Mouse (Mus musculus) MEL (cell line): Measurements from ENCODE around the gene 2300002M23Rik.

ENCODE experiments used
- BHLHE40 ChIP-seq: IDR thresholded peaks from 2 replicates; pipeline ENCODE4 v1.6.1; 2012; ENCODE audit warnings: low read depth, mild to moderate bottlenecking, inconsistent platforms, low read length, improper control_type of control experiment, borderline replicate concordance
- CHD2 ChIP-seq: IDR thresholded peaks from 2 replicates; pipeline ENCODE4 v1.6.1; 2011; ENCODE audit warnings: low read length, improper control_type of control experiment
- CTCF ChIP-seq, 3 experiments: IDR thresholded peaks in 2 of 3; conservative IDR thresholded peaks in 1 of 3; 2 replicates each; pipeline ENCODE4 v1.5.1; 2011 to 2012; ENCODE audit warnings: low read length in 3 of 3, low read depth in 2 of 3, mild to moderate bottlenecking in 2 of 3, improper control_type of control experiment in 1 of 3, inconsistent platforms in 1 of 3, mixed read lengths in 1 of 3, moderate library complexity in 1 of 3; ENCODE audit not compliant: control insufficient read depth in 1 of 3, insufficient read depth in 1 of 3, poor library complexity in 1 of 3, severe bottlenecking in 1 of 3
- GATA1 ChIP-seq: IDR thresholded peaks from 2 replicates; pipeline ENCODE4 v1.6.1; 2011; ENCODE audit warnings: low read depth, low read length, improper control_type of control experiment
- MAFK ChIP-seq: IDR thresholded peaks from 2 replicates; pipeline ENCODE4 v1.6.1; 2011; ENCODE audit warnings: low read depth, mild to moderate bottlenecking, low read length, improper control_type of control experiment, borderline replicate concordance
- RAD21 ChIP-seq: IDR thresholded peaks from 2 replicates; pipeline ENCODE4 v1.6.1; 2011; ENCODE audit warnings: mild to moderate bottlenecking, low read depth, low read length, improper control_type of control experiment
- RCOR1 ChIP-seq: IDR thresholded peaks from 2 replicates; pipeline ENCODE4 v1.6.1; 2012; ENCODE audit warnings: low read depth, mild to moderate bottlenecking, inconsistent platforms, low read length, improper control_type of control experiment
- SIN3A ChIP-seq: IDR thresholded peaks from 2 replicates; pipeline ENCODE4 v1.6.1; 2012; ENCODE audit warnings: low read length, improper control_type of control experiment, inconsistent platforms
- TCF12 ChIP-seq: IDR thresholded peaks from 2 replicates; pipeline ENCODE4 v1.6.1; 2014; ENCODE audit warnings: low read depth, mild to moderate bottlenecking, inconsistent platforms, low read length, improper control_type of control experiment, moderate library complexity

DNA sequence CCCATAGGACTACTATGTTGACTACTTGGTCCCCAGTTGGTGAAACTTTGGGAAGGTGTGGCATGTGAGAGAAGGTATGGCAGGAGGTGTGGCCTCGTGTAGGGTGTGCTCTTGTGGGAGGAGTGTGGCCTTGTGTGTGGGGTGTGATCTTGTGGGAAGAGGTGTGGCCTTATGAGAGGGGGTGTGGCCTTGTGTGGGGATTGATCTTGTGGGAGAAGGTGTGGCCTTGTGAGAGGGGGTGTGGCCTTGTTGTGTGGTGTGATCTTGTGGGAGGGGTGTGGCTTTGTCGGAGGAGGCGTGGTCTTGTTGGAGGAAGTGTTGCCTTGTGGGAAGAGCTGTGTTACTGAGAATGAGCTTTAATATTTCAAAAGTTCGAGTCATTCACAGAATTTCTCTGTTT is 49.9 kb downstream of the 2300002M23Rik start:
- no peak for TF ChIP-seq CTCF (IDR thresholded peaks at IDR 0.05 in 2 of 3, conservative IDR thresholded peaks at IDR 0.05 in 1 of 3; ENCODE audit: control insufficient read depth in 1 of 3, insufficient read depth in 1 of 3, low read depth in 2 of 3, low read length in 3 of 3, poor library complexity in 1 of 3, severe bottlenecking in 1 of 3)
- TF ChIP-seq RCOR1: no peak
- TF ChIP-seq RAD21: no peak
- TF ChIP-seq GATA1: no peak
- no peak for TF ChIP-seq SIN3A
- no peak for TF ChIP-seq TCF12
- no peak for TF ChIP-seq CHD2
- TF ChIP-seq BHLHE40: no peak
- TF ChIP-seq MAFK: no peak
